9 mouse cellular contexts compared by ENCODE assay signal in the genomic region with DNA sequence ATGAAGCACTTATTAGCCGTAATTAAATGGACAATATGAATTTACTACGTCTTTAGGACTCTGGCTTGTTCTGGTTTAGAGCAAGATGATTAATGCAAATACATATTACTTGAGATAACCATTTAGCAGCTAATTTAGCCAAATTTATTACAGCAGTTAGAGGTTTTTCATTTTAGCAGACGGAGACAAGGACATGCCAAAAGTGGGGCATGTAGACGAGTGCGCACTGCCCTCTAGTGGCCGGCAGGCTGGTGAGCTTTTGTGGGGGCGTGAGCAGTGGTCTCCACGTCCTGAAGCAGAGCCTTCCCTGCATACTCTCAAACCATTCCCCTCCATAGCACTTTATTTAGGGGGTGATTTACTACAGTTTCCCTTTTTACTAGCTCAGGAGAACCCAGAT.
A peak's percentile ranks its signal among the peaks of the same experiment; 100 is the strongest.
DNase-seq lines count a peak whose midpoint lies in the region; ATAC-seq lines count a peak whose summit lies in the region.
"Had no signal": no experiment of that assay in that cellular context is flagged by ENCODE, and none has a peak within 500 bp of the region (broad histone marks: within the 10 kb centered on the region; RNA-seq: fewer than 3 reads in every experiment).

No protein-coding gene starts in this region.

- 0 out of 2 replicates have a peak, but pooled peaks cover 7% of the 10 kb centered on the region for H3K4me1 ChIP-seq in embryonic facial prominence, embryonic 15.5 days
- H3K4me1 ChIP-seq: heart, embryonic 15.5 days had no signal

- intact Hi-C loops in heart, postnatal 14 days (cut with DNase I): loop anchor here (2.0 to 10.0 kb wide), 4 partner anchors 306 to 1143 kb away; no protein-coding TSS in a partner anchor

- 0 out of 2 replicates have a peak, but pooled peaks have one; percentile 24 for ATAC-seq in embryonic facial prominence, embryonic 15.5 days (ENCODE audit: insufficient number of reproducible peaks, low FRiP score, low TSS enrichment, low read depth)

- H3K9me3 ChIP-seq in embryonic facial prominence, embryonic 15.5 days (replicated peaks): no peaks in the 10 kb centered on the region
- H3K9me3 ChIP-seq: heart, embryonic 15.5 days had no signal

- peak; percentile 24 for DNase-seq in CD4-positive helper T cell, adult 2 months (ENCODE audit: low read depth, low spot score)
- peak; percentile 60 for DNase-seq in adrenal gland, adult 8-10 months
- peak; percentile 80 to 85 for DNase-seq in heart, postnatal 14 days
- DNase-seq in kidney, postnatal 4 days: peak; percentile 91 to 92
- peak; percentile 84 for DNase-seq in lung, postnatal 10 days
- DNase-seq in retina, postnatal 1 day: peak; percentile 80
- peak; percentile 61 to 86 for DNase-seq in urinary bladder, postnatal 4 days (ENCODE audit: low spot score in 2 of 2)

- no peak overlapping the region for H3K4me3 ChIP-seq in embryonic facial prominence, embryonic 15.5 days (replicated peaks)
- H3K4me3 ChIP-seq: heart, embryonic 15.5 days had no signal

- peaks cover 27% of the 10 kb centered on the region for H3K27me3 ChIP-seq in embryonic facial prominence, embryonic 15.5 days

- no peak overlapping the region for H3K4me2 ChIP-seq in embryonic facial prominence, embryonic 15.5 days (replicated peaks)
- H3K4me2 ChIP-seq: heart, embryonic 15.5 days had no signal

- H3K27ac ChIP-seq in embryonic facial prominence, embryonic 15.5 days (replicated peaks): no peak overlapping the region
- H3K27ac ChIP-seq: heart, embryonic 15.5 days had no signal

- 15% methylated on average over 8 of the region's 8 CpGs for WGBS in embryonic facial prominence, embryonic 15.5 days

- no peak overlapping the region for H3K9ac ChIP-seq in embryonic facial prominence, embryonic 15.5 days
- H3K9ac ChIP-seq: heart, embryonic 15.5 days had no signal

- H3K36me3 ChIP-seq in embryonic facial prominence, embryonic 15.5 days: no peaks in the 10 kb centered on the region
- H3K36me3 ChIP-seq: heart, embryonic 15.5 days had no signal

Comparison
In these comparisons a context has a peak if more than half of its experiments do, and no peak if none do; other contexts are left out.
1. DNase-seq: peak in every context shown above with its lines; median percentile 92 in kidney, postnatal 4 days; 84 in lung, postnatal 10 days; 82 in heart, postnatal 14 days; 80 in retina, postnatal 1 day; 74 in urinary bladder, postnatal 4 days; 60 in adrenal gland, adult 8-10 months; 24 in CD4-positive helper T cell, adult 2 months.